Mouse (Mus musculus): ENCODE measurements around the gene Rbks. TPM values are rescaled to one million over a fixed set of nuclear protein-coding genes. Genes with fewer than 3 reads are reported as not detected.
"Not testable (repeated sequence)": the region's sequence is repeated elsewhere in the genome, so short reads cannot be mapped to it uniquely, and the experiment has no call there.

Gene Rbks
- total RNA-seq, 2 experiments from 2014 or later: 3.9 to 5.9 TPM

DNA sequence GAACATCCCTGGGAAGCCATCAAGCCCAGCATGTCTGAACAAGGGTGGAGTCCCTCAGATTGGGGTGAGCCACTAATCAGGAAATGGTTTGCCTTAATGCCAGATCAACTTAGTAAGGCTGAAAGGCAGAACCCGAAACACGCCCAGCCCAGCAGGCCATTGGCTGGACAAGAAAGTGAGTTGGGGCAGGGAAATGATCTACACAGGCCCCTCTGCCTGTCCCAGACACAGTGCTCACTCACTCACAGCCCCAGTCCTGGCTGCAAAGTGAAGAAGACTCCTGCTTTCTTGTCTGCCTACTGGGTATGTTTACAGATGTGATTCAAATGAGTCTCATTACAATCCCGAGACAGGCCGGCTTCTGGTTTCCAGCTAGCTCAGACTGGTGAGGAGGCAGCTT lies 63.3 kb downstream of the Rbks start:
- intact Hi-C loops (cut with DNase I): no loop called here
- DNase-seq: no peak
- TF ChIP-seq CTCF (IDR thresholded peaks at IDR 0.05): no peak
- H3K27ac ChIP-seq: peak overlapping the region; percentile 70
- H3K4me3 ChIP-seq: no peak overlapping the region

DNA sequence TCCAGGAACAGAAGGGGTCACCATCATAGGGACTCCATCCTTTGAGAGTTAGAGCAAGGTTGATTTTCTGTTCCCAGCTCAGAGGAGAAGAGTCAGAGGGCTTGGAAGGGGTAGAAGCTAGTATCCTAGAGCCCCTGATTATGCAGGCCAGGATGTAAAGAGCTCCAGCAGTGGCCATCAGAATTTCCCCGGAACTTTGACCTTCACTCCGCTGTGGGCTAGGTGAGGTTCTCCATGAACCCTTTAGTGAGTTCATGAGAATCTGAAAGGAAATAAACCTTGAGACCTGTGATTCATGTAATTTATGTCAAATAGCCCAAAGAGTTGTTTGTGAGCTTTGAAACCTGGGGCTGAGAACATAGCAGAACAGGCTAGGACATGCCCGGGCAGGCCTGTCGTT lies 66.3 kb downstream of the Rbks start:
- DNase-seq; intact Hi-C loops (cut with DNase I); H3K4me3 ChIP-seq; H3K27ac ChIP-seq: not testable (repeated sequence)

DNA sequence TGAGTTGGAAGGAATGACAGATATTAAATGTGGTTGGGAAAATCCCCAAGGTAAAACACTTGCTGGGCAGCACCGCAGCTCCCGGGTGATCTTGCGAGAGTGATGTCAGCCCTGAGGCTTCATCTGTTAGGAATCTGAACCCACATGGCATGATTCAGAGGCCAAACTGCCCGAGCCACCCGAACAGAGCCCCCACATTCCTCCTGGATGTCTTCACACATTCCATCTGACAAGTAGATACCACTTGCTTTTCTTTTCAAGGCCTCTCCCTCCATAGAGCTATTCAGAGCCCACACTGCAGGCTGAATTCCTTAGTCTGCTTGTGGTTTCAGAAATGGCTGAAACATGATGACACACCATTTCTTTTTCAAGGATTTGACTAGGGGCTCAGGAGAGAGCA lies 67.4 kb downstream of the Rbks start:
- intact Hi-C loops (cut with DNase I): no loop called here
- no peak for TF ChIP-seq CTCF (IDR thresholded peaks at IDR 0.05)
- DNase-seq: peak; percentile 41

DNA sequence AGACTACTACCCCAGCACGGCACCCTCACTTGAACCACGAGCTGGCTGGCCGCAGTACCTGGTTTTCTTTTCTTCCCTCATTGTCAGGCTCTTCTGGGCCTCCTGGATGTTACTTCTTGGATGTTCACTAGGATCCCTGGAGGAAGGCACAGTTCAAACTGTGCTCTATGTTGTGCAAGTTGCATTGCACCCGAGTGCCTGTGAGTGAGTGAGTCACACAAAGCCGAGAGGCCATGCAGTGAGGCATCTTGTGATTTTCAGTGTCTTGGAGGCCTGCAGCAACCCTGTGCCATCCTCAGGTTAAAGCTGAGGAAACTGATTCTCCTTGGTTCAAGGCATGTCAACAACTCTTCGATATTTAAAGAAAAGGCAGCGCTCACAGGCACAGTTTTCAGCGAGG lies 68.9 kb downstream of the Rbks start:
- no peak for TF ChIP-seq CTCF (IDR thresholded peaks at IDR 0.05)
- peak overlapping the region; percentile 48 for H3K27ac ChIP-seq
- no peak for DNase-seq
- H3K4me3 ChIP-seq: no peak overlapping the region
- intact Hi-C loops (cut with DNase I): no loop called here

More for the DNA sequence above, 67.4 kb downstream of the Rbks start:
- peak overlapping the region; percentile 76 for H3K27ac ChIP-seq
- H3K4me3 ChIP-seq: no peak overlapping the region

DNA sequence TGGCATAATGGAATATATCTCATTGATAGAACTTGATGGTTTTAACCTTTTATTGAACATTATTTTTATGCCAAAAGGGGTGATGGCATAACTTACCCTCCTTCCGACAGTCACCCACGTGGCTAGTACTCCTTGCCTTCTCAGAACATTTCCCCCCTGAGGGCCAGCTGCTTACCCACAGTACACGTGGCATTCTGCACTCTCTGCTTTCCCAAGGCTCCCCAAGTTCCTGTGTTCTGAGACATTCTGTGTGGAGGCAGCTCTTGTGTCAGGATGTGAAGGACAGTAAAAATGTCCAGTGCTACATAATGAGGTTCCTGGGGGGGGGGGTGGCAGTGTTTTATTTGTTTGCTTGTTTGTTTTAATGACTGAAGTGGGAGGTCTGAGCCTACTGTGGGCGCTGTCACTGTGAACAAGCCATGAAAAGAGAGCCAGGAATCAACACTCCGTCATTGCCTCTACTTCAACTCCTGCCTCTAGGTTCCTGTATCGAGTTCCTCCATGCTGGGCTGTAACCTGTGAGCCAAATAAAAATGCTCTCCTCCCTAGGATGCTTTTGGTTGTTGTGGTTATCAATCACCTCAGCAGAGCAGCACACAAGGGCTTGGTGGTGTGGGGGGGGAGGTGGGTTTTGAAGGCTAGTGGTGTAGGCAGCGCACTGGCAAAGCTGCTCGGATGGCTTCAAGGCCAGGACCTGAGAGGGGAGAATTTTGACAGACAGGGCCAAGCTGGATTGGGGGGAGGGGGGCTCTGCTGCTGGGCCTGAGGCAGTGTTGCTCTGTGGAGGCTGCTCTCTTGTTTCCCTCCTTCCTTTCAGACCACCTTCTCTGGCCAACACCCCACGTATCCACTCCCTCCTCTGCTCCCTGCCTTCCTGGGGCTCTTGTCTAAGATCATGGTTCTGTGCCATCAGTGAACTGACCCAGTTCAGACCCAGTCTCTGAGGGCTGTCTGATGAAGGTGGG lies 69.6 kb downstream of the Rbks start:
- H3K27ac ChIP-seq: peak overlapping the region; percentile 48
- no peak for TF ChIP-seq CTCF (IDR thresholded peaks at IDR 0.05)
- no peak overlapping the region for H3K4me3 ChIP-seq
- intact Hi-C loops (cut with DNase I): no loop called here
- DNase-seq: no peak

DNA sequence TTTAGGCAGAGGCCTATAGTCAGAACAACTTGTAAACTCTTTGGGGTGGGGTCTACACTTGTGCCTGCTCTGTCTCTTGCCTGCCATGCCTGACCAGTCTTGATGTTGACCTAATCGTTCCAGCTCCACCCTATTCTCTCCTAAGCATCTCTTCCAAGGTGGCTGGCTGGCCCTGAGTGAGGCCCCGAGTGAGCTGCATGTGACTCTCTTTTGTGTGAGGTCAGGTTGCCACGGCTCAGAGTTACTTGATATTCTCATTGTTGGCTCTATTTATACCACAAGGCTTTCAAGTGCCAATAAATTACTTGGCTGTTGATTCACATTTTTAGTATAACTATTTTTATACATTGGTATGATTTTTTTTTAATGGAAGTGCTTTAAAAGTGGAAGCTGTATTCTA lies 70.3 kb downstream of the Rbks start:
- DNase-seq: no peak
- no peak overlapping the region for H3K4me3 ChIP-seq
- H3K27ac ChIP-seq: peak overlapping the region; percentile 56
- no peak for TF ChIP-seq CTCF (IDR thresholded peaks at IDR 0.05)
- intact Hi-C loops (cut with DNase I): no loop called here

DNA sequence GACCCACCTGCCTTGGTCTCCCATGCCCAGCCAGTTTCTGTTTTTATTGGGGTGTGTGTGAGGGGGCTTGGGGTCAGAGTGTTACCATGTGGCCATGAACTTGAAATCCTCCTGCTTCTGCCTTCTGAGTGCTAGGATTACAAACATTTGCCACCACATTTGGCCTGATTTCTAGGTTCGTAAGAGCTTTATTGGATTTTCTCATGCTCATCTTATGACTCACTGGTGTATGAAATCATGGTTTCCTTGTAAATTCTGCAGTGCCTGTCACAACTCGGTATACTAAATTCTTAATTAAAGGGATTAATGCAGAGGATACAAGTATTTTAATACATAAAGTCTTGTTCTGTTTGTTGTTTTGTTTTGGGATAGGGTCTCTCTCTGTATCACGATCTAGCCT lies 77.1 kb downstream of the Rbks start:
- DNase-seq: no peak
- Histone ChIP-seq H3K27ac (no peak overlapping the region), H3K4me3 (no peak overlapping the region)
- intact Hi-C loops (cut with DNase I): no loop called here
- no peak for TF ChIP-seq CTCF (IDR thresholded peaks at IDR 0.05)

DNA sequence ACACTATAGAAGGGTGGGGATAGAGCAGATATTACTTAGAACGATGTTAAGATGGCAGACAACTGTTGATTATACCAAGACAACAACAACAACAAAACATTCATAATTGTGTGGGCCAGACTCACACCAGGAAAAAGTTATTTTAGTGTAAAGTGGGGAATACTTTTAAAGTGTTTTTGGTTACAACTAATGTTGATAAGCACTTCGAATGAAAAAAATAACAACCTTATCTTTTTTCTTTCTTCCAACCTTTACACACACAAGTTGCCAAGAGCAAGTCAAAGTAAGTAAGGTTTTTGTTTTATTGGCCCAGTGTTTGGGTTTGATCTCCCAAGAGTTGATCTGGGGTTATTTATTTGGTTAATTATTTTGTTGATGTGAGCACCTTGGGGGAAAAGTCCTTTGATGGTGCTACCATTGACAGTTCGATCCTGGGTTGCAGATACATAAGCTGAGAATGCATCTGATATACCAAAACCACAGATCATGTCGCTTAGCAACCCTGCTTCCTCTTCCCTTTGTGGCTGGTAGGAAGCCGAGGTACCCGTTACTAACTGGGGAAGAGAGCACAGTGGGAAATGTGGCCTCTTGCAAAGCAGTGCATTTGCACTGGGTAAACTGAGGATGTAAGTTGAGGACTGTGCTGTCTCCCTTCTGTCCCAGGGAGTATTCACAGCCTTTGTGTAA lies 82.9 kb downstream of the Rbks start:
- H3K4me3 ChIP-seq: peak overlapping the region; percentile 82
- DNase-seq: no peak
- peak overlapping the region; percentile 97 for H3K27ac ChIP-seq
- intact Hi-C loops (cut with DNase I): loop anchor here (5.0 kb wide), 1 partner anchor 523 kb away; the partner anchor contains the start of gene Fosl2
- TF ChIP-seq CTCF (IDR thresholded peaks at IDR 0.05): no peak

DNA sequence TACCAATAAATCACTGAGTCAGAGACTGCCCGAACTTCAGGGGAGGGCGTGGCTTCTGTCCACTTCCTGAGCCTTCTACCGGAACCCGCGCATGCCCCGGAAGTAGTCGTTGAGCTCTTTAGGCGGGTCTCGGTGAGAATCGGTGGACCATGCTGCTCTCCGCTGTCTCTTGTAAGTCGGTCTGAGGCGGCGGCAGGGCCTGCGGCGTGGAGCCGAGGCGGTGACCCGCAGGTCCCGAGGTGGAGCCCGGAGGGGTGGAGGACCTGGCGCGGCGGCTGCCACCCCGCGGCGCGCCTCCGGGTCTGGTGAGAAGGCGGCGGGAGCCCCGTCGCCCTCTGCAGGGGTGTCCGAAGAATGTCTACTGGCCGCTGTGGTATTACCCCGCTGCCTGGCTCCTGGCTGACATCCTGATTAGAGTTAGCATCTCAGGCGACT lies 83.6 kb downstream of the Rbks start:
- peak overlapping the region; percentile 97 for H3K27ac ChIP-seq
- peak; percentile 71 for TF ChIP-seq CTCF (IDR thresholded peaks at IDR 0.05)
- intact Hi-C loops (cut with DNase I): loop anchor here (2.0 to 5.0 kb wide), 2 partner anchors 51 to 523 kb away; partner anchors contain the start of gene Fosl2
- DNase-seq: peak; percentile 92
- peak overlapping the region; percentile 82 for H3K4me3 ChIP-seq

DNA sequence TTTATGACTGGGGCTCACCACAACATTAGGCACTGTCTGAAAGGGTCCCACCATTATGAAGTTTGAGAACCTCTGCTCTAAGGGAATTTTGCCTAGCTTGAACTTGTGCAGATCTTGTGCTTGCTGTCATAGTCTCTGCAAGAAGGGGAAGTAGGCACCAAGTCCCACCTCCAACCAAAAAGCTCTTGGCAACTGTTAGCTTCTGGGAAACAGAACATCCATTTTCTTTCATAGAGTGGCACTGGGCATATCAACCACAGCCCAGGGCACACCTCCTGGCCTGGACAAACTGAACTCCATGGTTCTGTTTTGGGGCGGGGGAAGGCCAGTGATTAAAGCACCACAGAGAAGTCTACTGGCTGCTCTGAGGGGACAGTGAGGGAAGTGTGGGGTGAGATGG lies 86.2 kb downstream of the Rbks start:
- no peak for DNase-seq
- intact Hi-C loops (cut with DNase I): loop anchor here (5.0 kb wide), 1 partner anchor 526 kb away; the partner anchor contains the start of gene Fosl2
- H3K27ac ChIP-seq: no peak overlapping the region
- TF ChIP-seq CTCF (IDR thresholded peaks at IDR 0.05): no peak
- H3K4me3 ChIP-seq: no peak overlapping the region

DNA sequence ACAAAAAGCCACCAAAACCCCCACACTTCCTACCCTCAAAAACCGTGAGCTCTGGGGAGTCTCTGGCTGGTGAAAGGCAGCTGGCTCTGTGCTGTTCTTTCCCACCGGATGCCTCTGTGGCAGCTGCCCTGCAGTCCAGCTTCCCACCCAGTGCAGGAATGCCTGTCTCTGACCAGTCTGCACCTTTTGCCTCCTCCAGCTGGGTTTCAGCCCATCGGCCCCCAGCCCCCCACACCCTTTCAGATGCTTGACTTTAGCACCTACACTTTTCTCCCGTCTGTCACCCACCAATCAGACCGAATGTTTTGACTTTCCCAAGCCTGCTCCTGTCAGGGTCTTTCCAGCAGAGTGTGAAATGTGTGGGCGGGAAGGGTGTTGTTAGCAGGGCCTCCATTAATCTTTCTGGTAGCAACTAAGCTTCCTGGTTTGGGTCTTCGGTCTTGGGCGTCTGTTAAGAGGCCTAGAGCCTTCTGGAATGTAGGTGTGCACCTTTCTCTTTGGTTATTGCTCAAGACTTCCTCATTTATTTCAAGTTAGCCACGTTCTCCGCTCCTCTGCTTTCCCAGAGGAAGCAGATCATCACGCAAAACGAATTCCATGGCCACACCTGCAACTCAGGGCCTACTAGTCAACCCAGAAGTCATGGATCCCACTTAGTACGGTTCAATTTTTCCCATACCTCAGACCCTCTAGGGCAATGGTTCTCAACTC lies 86.9 kb downstream of the Rbks start:
- TF ChIP-seq CTCF (IDR thresholded peaks at IDR 0.05): no peak
- intact Hi-C loops (cut with DNase I): loop anchor here (5.0 kb wide), 1 partner anchor 527 kb away; the partner anchor contains the start of gene Fosl2
- H3K27ac ChIP-seq: no peak overlapping the region
- DNase-seq: no peak
- no peak overlapping the region for H3K4me3 ChIP-seq

DNA sequence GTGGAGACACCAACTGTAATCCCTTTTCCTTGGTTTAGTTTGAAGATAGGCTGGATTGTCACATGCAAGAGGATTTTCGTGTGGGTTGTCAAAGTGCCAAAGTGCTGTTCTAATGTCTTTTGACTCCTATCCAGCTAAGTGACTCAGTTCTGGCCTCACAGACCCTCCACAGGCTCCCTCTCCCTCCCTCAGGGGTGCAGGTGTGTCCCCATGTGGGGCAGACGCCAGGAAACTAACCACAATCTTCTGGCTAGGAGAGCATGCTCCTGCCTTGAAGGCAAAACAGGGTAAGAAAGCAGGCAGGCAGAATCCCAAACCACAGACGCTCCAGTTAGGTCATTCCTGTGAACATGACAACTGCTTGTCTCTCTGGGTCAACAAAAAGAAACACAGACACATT lies 91.3 kb downstream of the Rbks start:
- no peak for TF ChIP-seq CTCF (IDR thresholded peaks at IDR 0.05)
- intact Hi-C loops (cut with DNase I): no loop called here
- peak; percentile 87 for DNase-seq
- no peak overlapping the region for H3K4me3 ChIP-seq
- H3K27ac ChIP-seq: peak overlapping the region; percentile 80
